In genomic region chr11:104663878-104664261, GRCm38 (mm10) we compare ENCODE assay signal across 29 mouse cellular contexts. TPM values are rescaled to one million over a fixed set of nuclear protein-coding genes. Genes with fewer than 3 reads are reported as not detected.
DNase-seq lines count a peak whose midpoint lies in the region; ATAC-seq and TF ChIP-seq lines count a peak whose summit lies in the region.
"Had no signal": no experiment of that assay in that cellular context is flagged by ENCODE, and none has a peak within 500 bp of the region (broad histone marks: within the 10 kb centered on the region; RNA-seq: fewer than 3 reads in every experiment).

No protein-coding gene starts in this region.

- no peak for TF ChIP-seq POLR2A in MEL (IDR thresholded peaks at IDR 0.05; ENCODE audit: control insufficient read depth in 1 of 2, insufficient read depth in 1 of 2, low read depth in 1 of 2, low read length in 2 of 2, poor library complexity in 1 of 2)

- no peaks in the 10 kb centered on the region for H3K27me3 ChIP-seq in MEL (ENCODE audit: control insufficient read depth in 1 of 2, insufficient read depth in 2 of 2, low read length in 2 of 2)
- H3K27me3 ChIP-seq: heart, embryonic 12.5 days; kidney, embryonic 15.5 days; liver, embryonic 15.5 days; lung, embryonic 15.5 days had no signal

- no peak for TF ChIP-seq CTCF in MEL (IDR thresholded peaks at IDR 0.05 in 2 of 3, conservative IDR thresholded peaks at IDR 0.05 in 1 of 3; ENCODE audit: control insufficient read depth in 1 of 3, insufficient read depth in 1 of 3, low read depth in 2 of 3, low read length in 3 of 3, poor library complexity in 1 of 3, severe bottlenecking in 1 of 3)

- H3K79me2 ChIP-seq in MEL (ENCODE audit: control insufficient read depth, insufficient read depth, low read length, poor library complexity): no peaks in the 10 kb centered on the region

- no peak overlapping the region for H3K4me3 ChIP-seq in MEL (ENCODE audit: control insufficient read depth in 1 of 2, insufficient read depth in 1 of 2, low read depth in 2 of 2, low read length in 2 of 2)
- H3K4me3 ChIP-seq: forebrain, embryonic 10.5 days; heart, embryonic 12.5 days; kidney, embryonic 15.5 days; limb, embryonic 10.5 days; liver, embryonic 15.5 days; lung, embryonic 15.5 days had no signal

- no peak for TF ChIP-seq EP300 in MEL (IDR thresholded peaks at IDR 0.05; ENCODE audit: low read depth in 1 of 2, low read length in 2 of 2)

- no peak overlapping the region for H3K9ac ChIP-seq in MEL (ENCODE audit: control insufficient read depth, low read depth, low read length, poor library complexity, severe bottlenecking)
- H3K9ac ChIP-seq: heart, embryonic 12.5 days; kidney, embryonic 15.5 days; liver, embryonic 15.5 days; lung, embryonic 15.5 days had no signal

- peaks cover 6 to 29% of the 10 kb centered on the region in 2 experiments; a peak in 3 of 4 replicates for H3K4me1 ChIP-seq in MEL (ENCODE audit: control insufficient read depth in 1 of 2, insufficient read depth in 2 of 2, low read length in 2 of 2)
- H3K4me1 ChIP-seq: limb, embryonic 10.5 days had no signal

- H3K27ac ChIP-seq in MEL (ENCODE audit: control insufficient read depth, low read depth, low read length): no peak overlapping the region
- H3K27ac ChIP-seq: forebrain, embryonic 10.5 days; hindbrain, postnatal 0 days; kidney, embryonic 15.5 days; limb, embryonic 10.5 days; liver, embryonic 15.5 days; lung, embryonic 15.5 days had no signal

- TF ChIP-seq RAD21 in MEL (IDR thresholded peaks at IDR 0.05; ENCODE audit: low read depth, low read length): no peak

- H3K9me3 ChIP-seq in MEL (replicated peaks; ENCODE audit: insufficient read depth, low read length): no peaks in the 10 kb centered on the region
- H3K9me3 ChIP-seq: kidney, embryonic 15.5 days; limb, embryonic 10.5 days; liver, embryonic 15.5 days; lung, embryonic 15.5 days had no signal

- ATAC-seq in megakaryocyte progenitor cell, adult 5-6 weeks (replicated peaks; ENCODE audit: poor library complexity): peak; percentile 10; the same call in 1 of the 2 replicates
- ATAC-seq: hindbrain, postnatal 0 days; intestine, postnatal 0 days had no signal

- DNase-seq in heart, adult 11 months: peak; percentile 82
- DNase-seq in heart, postnatal 36 days: no peak
- peak; percentile 73 for DNase-seq in CD4-positive helper T cell, adult 2 months (ENCODE audit: low read depth, low spot score)
- DNase-seq in MEL (ENCODE audit: low read depth, low spot score): peak; percentile 19
- DNase-seq in left cerebral cortex, postnatal 4 days: no peak
- DNase-seq in kidney, adult 9 months: no peak
- DNase-seq: adrenal gland, postnatal 14 days; cerebellum, adult 8-10 months; cerebellum, postnatal 36 days; heart, postnatal 10 days; layer of hippocampus, adult 9-11 months; liver; lung, postnatal 36 days had no signal

- intact Hi-C loops in heart, postnatal 36 days (cut with DNase I): no loop called here
- intact Hi-C loops in left cerebral cortex, postnatal 4 days (cut with DNase I): no loop called here

- peaks cover 0 to 10% of the 10 kb centered on the region in 2 experiments; a peak in 2 of 4 replicates for H3K36me3 ChIP-seq in MEL (ENCODE audit: control insufficient read depth in 1 of 2, insufficient read depth in 2 of 2, low read length in 2 of 2)
- H3K36me3 ChIP-seq: forebrain, embryonic 10.5 days; kidney, embryonic 15.5 days; limb, embryonic 10.5 days; liver, embryonic 15.5 days; lung, embryonic 15.5 days had no signal

TF ChIP-seq in MEL, 35 proteins besides CTCF, POLR2A, EP300 and RAD21:
- TF ChIP-seq TCF12 (IDR thresholded peaks at IDR 0.05; ENCODE audit: low read depth, low read length): peak; percentile 6; the same call in 1 of the 2 replicates
- TF ChIP-seq MEF2A (IDR thresholded peaks at IDR 0.05; ENCODE audit: extremely low read depth, insufficient replicate concordance, low read depth, low read length, poor library complexity, severe bottlenecking): no peak
- no peak for TF ChIP-seq TBP (IDR thresholded peaks at IDR 0.05; ENCODE audit: low read depth, low read length)
- TF ChIP-seq ZC3H11A (IDR thresholded peaks at IDR 0.05; ENCODE audit: low read depth, low read length): no peak
- TF ChIP-seq RCOR1 (IDR thresholded peaks at IDR 0.05; ENCODE audit: low read depth, low read length): no peak
TF ChIP-seq in MEL: peak in this region for 1.

RNA-seq across cellular contexts. Expression of gene Gm11639, which starts 21.6 kb away (rescaled TPM):
- total RNA-seq in heart, postnatal 36 days (2021): under 1 TPM; 0.03 TPM
- total RNA-seq in MEL (2012; rRNA removed): not detected in 2 replicates
- not detected for polyA plus RNA-seq in MEL (2012; ENCODE audit: insufficient read depth in 1 of 2, insufficient read length in 2 of 2, low read depth in 1 of 2, low replicate concordance in 2 of 2, missing spikeins in 1 of 2)
- total RNA-seq in megakaryocyte progenitor cell, adult 5-6 weeks (2015): not detected in 2 replicates
- 0.07 TPM in 1 of 2 replicates, not detected in the other for total RNA-seq in megakaryocyte progenitor cell, adult 5-6 weeks (2017)
- under 1 TPM; 0.79 to 0.96 TPM for total RNA-seq in left cerebral cortex, postnatal 4 days (2021)
- total RNA-seq: gastrocnemius, adult 18-20 months; hindbrain, postnatal 0 days; megakaryocyte-erythroid progenitor cell, adult 5-6 weeks had no signal
- polyA plus RNA-seq: forebrain, embryonic 10.5 days; hindbrain, embryonic 11.5 days; intestine, postnatal 0 days; large intestine, adult 2 months; limb, embryonic 10.5 days; lung, embryonic 15.5 days; neural tube, embryonic 11.5 days; small intestine, adult 2 months; urinary bladder, adult 2 months had no signal

RNA-seq across cellular contexts. Expression of gene Itgb3, which starts 56.1 kb away (rescaled TPM):
- 1 to 10 TPM; 3.0 to 3.3 TPM for total RNA-seq in heart, postnatal 36 days (2021)
- 0.08 and 0.13 TPM in 2 replicates for total RNA-seq in MEL (2012; rRNA removed)
- under 1 TPM in 1 of 2 experiments, not detected in 1; 0.32 TPM for polyA plus RNA-seq in MEL (2012; ENCODE audit: insufficient read depth in 1 of 2, insufficient read length in 2 of 2, low read depth in 1 of 2, low replicate concordance in 2 of 2, missing spikeins in 1 of 2)
- total RNA-seq in megakaryocyte progenitor cell, adult 5-6 weeks (2015): 2.0 and 2.2 TPM in 2 replicates
- total RNA-seq in megakaryocyte progenitor cell, adult 5-6 weeks (2017): 4.0 and 5.3 TPM in 2 replicates
- total RNA-seq in left cerebral cortex, postnatal 4 days (2021): 1 to 10 TPM; 4.1 TPM

Comparison
In these comparisons a context has a peak if more than half of its experiments do, and no peak if none do; other contexts are left out.
1. DNase-seq: peak in heart, adult 11 months (single experiment), CD4-positive helper T cell, adult 2 months (single experiment) and MEL (single experiment); none in heart, postnatal 36 days (0 of 2), left cerebral cortex, postnatal 4 days (single experiment) and kidney, adult 9 months (single experiment).